Mouse (Mus musculus) MEL (cell line): ENCODE data around the gene Ccdc141. TPM values are rescaled to one million over a fixed set of nuclear protein-coding genes. Genes with fewer than 3 reads are reported as not detected.

Experiments used
- DNase-seq: peaks from one replicate; pipeline ENCODE4 v3.0.0; 2011; ENCODE audit warnings: low read depth, low spot score
- H3K27ac ChIP-seq: 2 replicates; pipeline ENCODE4 v1.5.1; 2012; ENCODE audit warnings: low read depth, mild to moderate bottlenecking, control low read depth, low read length, moderate library complexity; ENCODE audit not compliant: control insufficient read depth
- H3K27me3 ChIP-seq, 2 experiments: fragments of 150-350 bp in 1 of 2; sonication (generic) in 1 of 2; 2 replicates each; pipeline ENCODE4 v1.6.1; 2012; ENCODE audit warnings: low read length in 2 of 2, mild to moderate bottlenecking in 2 of 2, improper control_type of control experiment in 1 of 2, moderate library complexity in 1 of 2; ENCODE audit not compliant: insufficient read depth in 2 of 2, control insufficient read depth in 1 of 2
- H3K36me3 ChIP-seq, 2 experiments: 2 replicates each; pipeline ENCODE4 v1.6.1; 2012 to 2014; ENCODE audit warnings: low read length in 2 of 2, improper control_type of control experiment in 1 of 2, inconsistent platforms in 1 of 2, mild to moderate bottlenecking in 1 of 2; ENCODE audit not compliant: insufficient read depth in 2 of 2, control insufficient read depth in 1 of 2
- H3K4me1 ChIP-seq, 2 experiments: fragments of 150-350 bp in 1 of 2; sonication (generic) in 1 of 2; 2 replicates each; pipeline ENCODE4 v1.6.1; 2012; ENCODE audit warnings: low read length in 2 of 2, improper control_type of control experiment in 1 of 2, mild to moderate bottlenecking in 1 of 2; ENCODE audit not compliant: insufficient read depth in 2 of 2, control insufficient read depth in 1 of 2
- H3K4me3 ChIP-seq, 2 experiments: fragments of 150-350 bp in 1 of 2; sonication (generic) in 1 of 2; 2 replicates each; pipeline ENCODE4 v1.5.1; 2012; ENCODE audit warnings: low read depth in 2 of 2, low read length in 2 of 2, mild to moderate bottlenecking in 2 of 2, moderate library complexity in 2 of 2, control low read depth in 1 of 2, improper control_type of control experiment in 1 of 2; ENCODE audit not compliant: control insufficient read depth in 1 of 2, insufficient read depth in 1 of 2
- H3K79me2 ChIP-seq: 2 replicates; pipeline ENCODE4 v1.6.1; 2012; ENCODE audit warnings: mild to moderate bottlenecking, low read length, moderate library complexity; ENCODE audit not compliant: control insufficient read depth, poor library complexity, insufficient read depth
- H3K9ac ChIP-seq: 2 replicates; pipeline ENCODE4 v1.6.1; 2012; ENCODE audit warnings: low read depth, mild to moderate bottlenecking, control low read depth, low read length, moderate library complexity; ENCODE audit not compliant: control insufficient read depth, poor library complexity, severe bottlenecking
- H3K9me3 ChIP-seq: fragments of 150-350 bp; sonication (generic); replicated peaks from 2 replicates; pipeline ENCODE4 v1.6.1; 2012; ENCODE audit warnings: mild to moderate bottlenecking, low read length, improper control_type of control experiment, moderate library complexity; ENCODE audit not compliant: insufficient read depth
- CHD1 ChIP-seq: IDR thresholded peaks from 2 replicates; pipeline ENCODE4 v1.6.1; 2012; ENCODE audit warnings: low read depth, mild to moderate bottlenecking, inconsistent platforms, low read length, improper control_type of control experiment
- CTCF ChIP-seq, 3 experiments: IDR thresholded peaks in 2 of 3; conservative IDR thresholded peaks in 1 of 3; 2 replicates each; pipeline ENCODE4 v1.5.1; 2011 to 2012; ENCODE audit warnings: low read length in 3 of 3, low read depth in 2 of 3, mild to moderate bottlenecking in 2 of 3, improper control_type of control experiment in 1 of 3, inconsistent platforms in 1 of 3, mixed read lengths in 1 of 3, moderate library complexity in 1 of 3; ENCODE audit not compliant: control insufficient read depth in 1 of 3, insufficient read depth in 1 of 3, poor library complexity in 1 of 3, severe bottlenecking in 1 of 3
- ELF1 ChIP-seq: IDR thresholded peaks from 2 replicates; pipeline ENCODE4 v1.6.1; 2014; ENCODE audit warnings: low read depth, mild to moderate bottlenecking, inconsistent platforms, low read length, improper control_type of control experiment, moderate library complexity
- EP300 ChIP-seq, 2 experiments: IDR thresholded peaks; 2 replicates each; pipeline ENCODE4 v1.6.1; 2011; ENCODE audit warnings: improper control_type of control experiment in 2 of 2, low read length in 2 of 2, low read depth in 1 of 2, mild to moderate bottlenecking in 1 of 2
- ETS1 ChIP-seq: IDR thresholded peaks from 2 replicates; pipeline ENCODE4 v1.6.1; 2012; ENCODE audit warnings: low read depth, mild to moderate bottlenecking, inconsistent platforms, low read length, improper control_type of control experiment, moderate library complexity
- GABPA ChIP-seq: IDR thresholded peaks from 2 replicates; pipeline ENCODE4 v1.6.1; 2012; ENCODE audit warnings: low read depth, mild to moderate bottlenecking, inconsistent platforms, low read length, improper control_type of control experiment, moderate library complexity
- HCFC1 ChIP-seq: IDR thresholded peaks from 2 replicates; pipeline ENCODE4 v1.6.1; 2012; ENCODE audit warnings: low read depth, mild to moderate bottlenecking, inconsistent platforms, low read length, improper control_type of control experiment, moderate library complexity
- JUND ChIP-seq: IDR thresholded peaks from 2 replicates; pipeline ENCODE4 v1.6.1; 2011; ENCODE audit warnings: low read depth, mild to moderate bottlenecking, improper control_type of control experiment, low read length
- KAT2A ChIP-seq: conservative IDR thresholded peaks from 2 replicates; pipeline ENCODE4 v1.6.1; 2012; ENCODE audit warnings: low read depth, low read length, improper control_type of control experiment, inconsistent platforms
- MAFK ChIP-seq: IDR thresholded peaks from 2 replicates; pipeline ENCODE4 v1.6.1; 2011; ENCODE audit warnings: low read depth, mild to moderate bottlenecking, low read length, improper control_type of control experiment, borderline replicate concordance
- MAZ ChIP-seq: IDR thresholded peaks from 2 replicates; pipeline ENCODE4 v1.6.1; 2012; ENCODE audit warnings: low read depth, mild to moderate bottlenecking, inconsistent platforms, low read length, improper control_type of control experiment
- MEF2A ChIP-seq: IDR thresholded peaks from 2 replicates; pipeline ENCODE4 v1.6.1; 2014; ENCODE audit warnings: low read depth, mild to moderate bottlenecking, inconsistent platforms, low read length, improper control_type of control experiment; ENCODE audit not compliant: poor library complexity, insufficient replicate concordance, severe bottlenecking; ENCODE audit errors: extremely low read depth
- MXI1 ChIP-seq: IDR thresholded peaks from 2 replicates; pipeline ENCODE4 v1.6.1; 2011; ENCODE audit warnings: mild to moderate bottlenecking, low read depth, low read length, improper control_type of control experiment
- MYB ChIP-seq: IDR thresholded peaks from 2 replicates; pipeline ENCODE4 v1.6.1; 2011; ENCODE audit warnings: mild to moderate bottlenecking, low read depth, low read length, improper control_type of control experiment
- MYC ChIP-seq: IDR thresholded peaks from 2 replicates; pipeline ENCODE4 v1.6.1; 2011; ENCODE audit warnings: low read depth, mild to moderate bottlenecking, low read length, improper control_type of control experiment, moderate library complexity
- POLR2A ChIP-seq, 2 experiments: IDR thresholded peaks; 2 replicates each; pipeline ENCODE4 v1.6.1; 2011 to 2012; ENCODE audit warnings: low read length in 2 of 2, mild to moderate bottlenecking in 2 of 2, control low read depth in 1 of 2, improper control_type of control experiment in 1 of 2, low read depth in 1 of 2, moderate library complexity in 1 of 2; ENCODE audit not compliant: control insufficient read depth in 1 of 2, insufficient read depth in 1 of 2, poor library complexity in 1 of 2
- POLR2AphosphoS2 ChIP-seq: IDR thresholded peaks from 2 replicates; pipeline ENCODE4 v1.6.1; 2011; ENCODE audit warnings: low read length, improper control_type of control experiment
- POLR2AphosphoS5 ChIP-seq: IDR thresholded peaks from 2 replicates; pipeline ENCODE4 v1.6.1; 2012; ENCODE audit warnings: low read depth, borderline replicate concordance, mild to moderate bottlenecking, inconsistent platforms, low read length, moderate library complexity, mixed read lengths
- RAD21 ChIP-seq: IDR thresholded peaks from 2 replicates; pipeline ENCODE4 v1.6.1; 2011; ENCODE audit warnings: mild to moderate bottlenecking, low read depth, low read length, improper control_type of control experiment
- RCOR1 ChIP-seq: IDR thresholded peaks from 2 replicates; pipeline ENCODE4 v1.6.1; 2012; ENCODE audit warnings: low read depth, mild to moderate bottlenecking, inconsistent platforms, low read length, improper control_type of control experiment
- TBP ChIP-seq: IDR thresholded peaks from 2 replicates; pipeline ENCODE4 v1.8.0; 2011; ENCODE audit warnings: low read depth, low read length, improper control_type of control experiment
- TCF12 ChIP-seq: IDR thresholded peaks from 2 replicates; pipeline ENCODE4 v1.6.1; 2014; ENCODE audit warnings: low read depth, mild to moderate bottlenecking, inconsistent platforms, low read length, improper control_type of control experiment, moderate library complexity
- UBTF ChIP-seq: IDR thresholded peaks from 2 replicates; pipeline ENCODE4 v1.6.1; 2012; ENCODE audit warnings: low read depth, mild to moderate bottlenecking, inconsistent platforms, low read length, improper control_type of control experiment, moderate library complexity, borderline replicate concordance; ENCODE audit not compliant: insufficient read depth
- USF1 ChIP-seq: IDR thresholded peaks from 2 replicates; pipeline ENCODE4 v1.6.1; 2014; ENCODE audit warnings: low read depth, mild to moderate bottlenecking, inconsistent platforms, low read length, improper control_type of control experiment, moderate library complexity
- USF2 ChIP-seq, 2 experiments: IDR thresholded peaks; 2 replicates each; pipeline ENCODE4 v1.6.1; 2011 to 2012; ENCODE audit warnings: improper control_type of control experiment in 2 of 2, low read length in 2 of 2, borderline replicate concordance in 1 of 2, inconsistent platforms in 1 of 2, low read depth in 1 of 2, mild to moderate bottlenecking in 1 of 2; ENCODE audit not compliant: insufficient read depth in 1 of 2
- ZC3H11A ChIP-seq: IDR thresholded peaks from 2 replicates; pipeline ENCODE4 v1.6.1; 2012; ENCODE audit warnings: low read depth, mild to moderate bottlenecking, inconsistent platforms, low read length, improper control_type of control experiment
- ZKSCAN1 ChIP-seq: IDR thresholded peaks from 2 replicates; pipeline ENCODE4 v1.6.1; 2012; ENCODE audit warnings: low read depth, mild to moderate bottlenecking, inconsistent platforms, low read length, improper control_type of control experiment, moderate library complexity
- ZNF384 ChIP-seq: IDR thresholded peaks from 2 replicates; pipeline ENCODE4 v1.6.1; 2012; ENCODE audit warnings: low read depth, mild to moderate bottlenecking, inconsistent platforms, low read length, improper control_type of control experiment
- polyA plus RNA-seq, 2 experiments: library from polyadenylated mRNA; stranded (reverse) in 1 of 2; unstranded in 1 of 2; fragments of >175 nt in 1 of 2; fragments of >200 nt in 1 of 2; gene quantifications; 2 replicates each; pipeline versions ENCODE4 v1.2.1 to v1.2.4; 2012; ENCODE audit warnings: low replicate concordance in 2 of 2, low read depth in 1 of 2; ENCODE audit not compliant: insufficient read length in 2 of 2, insufficient read depth in 1 of 2, missing spikeins in 1 of 2
- total RNA-seq: library from RNA; depleted of rRNA; stranded (reverse); fragments of 300-350 nt; gene quantifications from 2 replicates; pipeline ENCODE4 v1.2.3, GENCODE M21; 2012

Gene Ccdc141
- total and polyA plus RNA-seq, 3 experiments = 0.54 to 1.1 TPM; not detected in 1

DNA sequence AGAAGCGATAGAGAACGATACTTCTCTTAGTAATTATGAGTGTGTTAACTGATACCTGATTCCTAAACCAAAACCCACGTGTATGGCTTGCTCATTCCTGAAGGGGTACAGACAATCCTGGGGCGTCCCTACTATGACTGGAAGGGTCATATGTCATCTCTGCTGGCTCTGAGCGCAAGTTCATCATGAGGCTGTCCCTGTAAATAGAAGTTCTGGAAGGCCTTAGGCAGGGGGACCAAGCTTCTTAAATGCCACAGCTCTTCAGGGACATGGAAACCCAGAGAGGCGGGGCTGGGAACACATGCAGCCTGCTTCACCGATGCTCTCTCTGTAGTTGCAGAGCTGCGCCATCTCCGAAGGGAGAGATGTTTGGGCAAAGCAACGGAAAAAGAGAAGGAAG lies 133.2 kb downstream of the Ccdc141 start:
- TF ChIP-seq ZKSCAN1 (no peak), POLR2AphosphoS5 (no peak), POLR2A (IDR thresholded peaks at IDR 0.05; ENCODE audit: control insufficient read depth in 1 of 2, insufficient read depth in 1 of 2, low read depth in 1 of 2, low read length in 2 of 2, poor library complexity in 1 of 2) (no peak), RCOR1 (no peak), ZC3H11A (no peak), MAFK (no peak), ZNF384 (no peak), TBP (no peak), CTCF (IDR thresholded peaks at IDR 0.05 in 2 of 3, conservative IDR thresholded peaks at IDR 0.05 in 1 of 3; ENCODE audit: control insufficient read depth in 1 of 3, insufficient read depth in 1 of 3, low read depth in 2 of 3, low read length in 3 of 3, poor library complexity in 1 of 3, severe bottlenecking in 1 of 3) (no peak), USF2 (IDR thresholded peaks at IDR 0.05; ENCODE audit: borderline replicate concordance in 1 of 2, insufficient read depth in 1 of 2, low read depth in 1 of 2, low read length in 2 of 2) (no peak), USF1 (no peak), ETS1 (no peak), KAT2A (no peak), MEF2A (no peak), MYC (no peak), CHD1 (no peak), MYB (no peak), HCFC1 (no peak), JUND (no peak), ELF1 (no peak)
- DNase-seq = no peak

DNA sequence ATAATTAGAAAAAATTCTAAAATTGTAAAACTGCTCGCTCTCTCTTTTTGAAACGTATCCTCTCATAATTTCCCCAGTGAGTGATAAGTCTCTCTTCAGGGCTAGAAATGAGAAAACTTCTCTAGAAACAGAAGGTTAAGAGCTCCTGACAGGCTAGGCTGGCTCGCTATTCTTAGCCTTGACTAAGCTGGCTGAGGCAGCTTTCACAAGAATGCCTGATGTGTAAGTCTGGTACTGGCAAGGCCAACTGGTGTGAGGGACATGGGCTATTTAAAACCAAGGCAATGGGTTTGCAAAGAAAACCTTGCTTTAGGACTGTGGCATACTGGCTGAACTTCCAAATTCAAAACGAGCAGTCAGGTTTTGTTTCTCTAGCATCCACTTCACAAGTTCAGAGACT lies 136.3 kb downstream of the Ccdc141 start:
- Histone ChIP-seq H3K4me1 (no peaks in the 10 kb centered on the region), H3K9ac (no peak overlapping the region), H3K36me3 (no peaks in the 10 kb centered on the region), H3K9me3 (no peaks in the 10 kb centered on the region), H3K4me3 (no peak overlapping the region), H3K79me2 (no peaks in the 10 kb centered on the region), H3K27me3 (no peaks in the 10 kb centered on the region), H3K27ac (no peak overlapping the region)
- no peak for DNase-seq
- TF ChIP-seq TCF12 (no peak), MXI1 (no peak), UBTF (no peak), POLR2AphosphoS5 (no peak), MYB (no peak), POLR2A (IDR thresholded peaks at IDR 0.05; ENCODE audit: control insufficient read depth in 1 of 2, insufficient read depth in 1 of 2, low read depth in 1 of 2, low read length in 2 of 2, poor library complexity in 1 of 2) (no peak), MAZ (no peak), ZNF384 (no peak), RCOR1 (no peak), RAD21 (no peak), POLR2AphosphoS2 (no peak), GABPA (no peak), EP300 (IDR thresholded peaks at IDR 0.05; ENCODE audit: low read depth in 1 of 2, low read length in 2 of 2) (no peak)

More for the DNA sequence above, 133.2 kb downstream of the Ccdc141 start:
- no peaks in the 10 kb centered on the region for H3K4me1 ChIP-seq
- H3K79me2 ChIP-seq = no peaks in the 10 kb centered on the region
- no peak overlapping the region for H3K27ac ChIP-seq
- H3K9ac ChIP-seq = no peak overlapping the region
- no peaks in the 10 kb centered on the region for H3K36me3 ChIP-seq
- no peaks in the 10 kb centered on the region for H3K27me3 ChIP-seq
- no peak overlapping the region for H3K4me3 ChIP-seq
- no peaks in the 10 kb centered on the region for H3K9me3 ChIP-seq
